Mouse (Mus musculus) heart, embryonic 16.5 days (tissue): ENCODE data around the gene Ppp1r14a. TPM values are rescaled to one million over a fixed set of nuclear protein-coding genes. Genes with fewer than 3 reads are reported as not detected.

ENCODE experiments used
- ATAC-seq: fragments of 200-750 bp; cut with Nextera tagmentation; replicated peaks from 2 replicates; pipeline ENCODE4 v1.8.0; 2017; ENCODE audit warnings: moderate number of reproducible peaks; ENCODE audit not compliant: insufficient read depth, low FRiP score; ENCODE audit errors: extremely low read depth
- H3K27ac ChIP-seq: fragments of 300-500 bp; sonication (generic); 2 replicates; pipeline ENCODE4 v1.5.1; 2014; ENCODE audit warnings: mild to moderate bottlenecking, low read length, control low read depth, moderate library complexity
- H3K27me3 ChIP-seq: fragments of 300-500 bp; sonication (generic); 2 replicates; pipeline ENCODE4 v1.6.1; 2014; ENCODE audit warnings: low read length, mixed read lengths; ENCODE audit not compliant: control insufficient read depth, insufficient read depth
- H3K36me3 ChIP-seq: fragments of 300-500 bp; sonication (generic); 2 replicates; pipeline ENCODE4 v1.6.1; 2014; ENCODE audit not compliant: control insufficient read depth, insufficient read depth
- H3K4me1 ChIP-seq: fragments of 300-500 bp; sonication (generic); 2 replicates; pipeline ENCODE4 v1.6.1; 2014; ENCODE audit warnings: low read length, mixed read lengths; ENCODE audit not compliant: control insufficient read depth, insufficient read depth
- H3K4me2 ChIP-seq: fragments of 300-500 bp; sonication (generic); 2 replicates; pipeline ENCODE4 v1.6.1; 2014; ENCODE audit warnings: low read depth, mild to moderate bottlenecking, control low read depth, low read length
- H3K4me3 ChIP-seq: fragments of 300-500 bp; sonication (generic); 2 replicates; pipeline ENCODE4 v1.5.1; 2014; ENCODE audit warnings: mild to moderate bottlenecking, control low read depth, low read length
- H3K9ac ChIP-seq: fragments of 300-500 bp; sonication (generic); 2 replicates; pipeline ENCODE4 v1.6.1; 2014; ENCODE audit warnings: low read length, control low read depth
- H3K9me3 ChIP-seq: fragments of 300-500 bp; sonication (generic); replicated peaks from 2 replicates; pipeline ENCODE4 v1.6.1; 2016; ENCODE audit warnings: low read length; ENCODE audit not compliant: control insufficient read depth
- WGBS: fragments of 180-500 bp; shearing (Covaris S2); extraction: QIAGEN DNeasy Blood & Tissue Kit; methylation state at CpG from one replicate; pipeline ENCODE4 v1.1.7; 2014; 5-methylcytosine and 5-hydroxymethylcytosine counted together
- polyA plus RNA-seq: library from polyadenylated mRNA; unstranded; fragments of >200 nt; fragmentation: Nextera tagmentation; extraction: Ambion mirVana; gene quantifications from 2 replicates; pipeline ENCODE4 v1.2.1, GENCODE M21; 2015

Ppp1r14a gene
- polyA plus RNA-seq: 14.2 and 25.4 TPM in 2 replicates

GRCm38 (mm10) chr7:29288942-29289638, at the start of gene Ppp1r14a:
Ppp1r14a (plus strand) TSS chr7:29289308.
- WGBS: 1% methylated on average over 59 of the region's 59 CpGs
- peak within 1 kb of the TSS; percentile 72 for H3K4me3 ChIP-seq

DNA sequence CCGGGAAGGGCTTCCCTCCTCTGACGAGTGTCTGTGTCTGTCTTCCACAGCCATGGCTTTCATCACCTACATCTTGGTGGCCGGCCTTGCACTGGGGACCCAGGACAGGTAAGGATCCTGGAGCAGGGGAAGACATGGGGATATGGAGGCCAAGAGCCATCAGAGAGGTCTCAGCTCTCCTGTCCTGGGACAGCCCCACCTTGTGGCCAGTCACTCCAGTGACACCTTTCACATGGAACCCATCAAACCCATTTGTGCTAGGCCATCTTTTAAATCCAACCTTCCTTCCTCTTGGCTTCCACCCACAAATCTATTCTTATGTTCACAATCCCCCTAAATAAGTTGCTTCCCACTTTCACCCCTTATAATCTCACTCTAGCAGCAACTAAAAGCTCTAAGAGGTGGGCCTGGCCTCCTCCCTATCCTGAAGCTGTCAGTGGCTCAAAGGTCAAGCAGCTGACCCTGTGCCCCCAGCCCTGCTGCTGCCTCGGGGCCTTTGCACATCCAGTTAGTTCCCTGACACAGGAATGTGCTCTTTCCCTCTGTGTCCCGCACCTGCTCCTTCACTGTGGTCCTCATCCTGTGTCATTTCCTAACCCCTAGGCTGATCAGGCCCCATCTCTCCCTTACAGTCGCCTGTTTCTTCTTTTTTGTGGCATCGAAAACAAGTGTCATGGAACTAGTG, 44.2 kb upstream of the Ppp1r14a start:
- Histone ChIP-seq H3K4me3 (no peak overlapping the region), H3K4me2 (no peak overlapping the region), H3K27me3 (no peaks in the 10 kb centered on the region), H3K4me1 (peaks cover 9% of the 10 kb centered on the region), H3K36me3 (peaks cover 16% of the 10 kb centered on the region), H3K9me3 (no peaks in the 10 kb centered on the region), H3K9ac (no peak overlapping the region), H3K27ac (no peak overlapping the region)
- 78% methylated on average over 7 of the region's 7 CpGs for WGBS
- no peak for ATAC-seq

More at GRCm38 (mm10) chr7:29288942-29289638, at the start of gene Ppp1r14a:
- Histone ChIP-seq H3K4me1 (peaks cover 19% of the 10 kb centered on the region), H3K4me2 (peak within 1 kb of the TSS; percentile 92), H3K9me3 (no peaks in the 10 kb centered on the region), H3K36me3 (no peaks in the 10 kb centered on the region), H3K27ac (peak within 1 kb of the TSS; percentile 68), H3K9ac (peak within 1 kb of the TSS; percentile 78), H3K27me3 (peaks cover 5% of the 10 kb centered on the region; the same call in 1 of the 2 replicates)
- peak; percentile 46 for ATAC-seq

- peaks cover 16% of the 10 kb centered on the region for H3K36me3 ChIP-seq
- H3K27ac ChIP-seq: no peak overlapping the region
- H3K4me2 ChIP-seq: no peak overlapping the region
- no peak for ATAC-seq
- H3K9ac ChIP-seq: no peak overlapping the region
- 70% methylated on average over 5 of the region's 5 CpGs for WGBS
- no peaks in the 10 kb centered on the region for H3K9me3 ChIP-seq
- H3K27me3 ChIP-seq: no peaks in the 10 kb centered on the region
- H3K4me3 ChIP-seq: no peak overlapping the region
- peaks cover 9% of the 10 kb centered on the region for H3K4me1 ChIP-seq
These were observed 43.1 kb upstream of the Ppp1r14a start for GRCm38 (mm10) chr7:29246015-29246414.

- whole genome bisulfite sequencing: 82% methylated on average over 21 of the region's 21 CpGs
These were observed 42.3 kb upstream of the Ppp1r14a start for GRCm38 (mm10) chr7:29246619-29247313.

DNA sequence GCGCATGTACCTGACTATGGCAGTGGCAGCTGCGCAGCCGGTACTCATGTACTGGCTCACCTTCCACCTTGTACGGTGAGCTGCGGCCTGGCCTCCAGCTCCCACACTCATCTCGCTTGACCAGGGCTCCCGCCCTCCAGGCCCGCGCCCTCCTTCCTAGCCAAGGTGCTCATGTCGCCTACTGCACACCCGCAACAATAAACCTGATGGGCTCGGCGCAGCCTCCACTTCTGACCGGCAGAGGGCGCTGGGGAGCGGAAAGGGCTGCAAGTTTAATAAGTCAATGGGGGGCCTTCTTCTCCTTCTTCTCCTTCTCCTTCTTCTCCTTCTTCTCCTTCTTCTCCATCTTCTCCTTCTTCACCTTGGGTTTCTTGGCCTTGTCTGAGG, 41.8 kb upstream of the Ppp1r14a start:
- Histone ChIP-seq H3K4me2 (peak overlapping the region; percentile 85), H3K27me3 (no peaks in the 10 kb centered on the region), H3K9me3 (no peaks in the 10 kb centered on the region), H3K36me3 (peaks cover 16% of the 10 kb centered on the region), H3K27ac (no peak overlapping the region), H3K4me1 (peaks cover 9% of the 10 kb centered on the region), H3K4me3 (peak overlapping the region; percentile 49), H3K9ac (peak overlapping the region; percentile 70)
- no peak for ATAC-seq
- 27% methylated on average over 16 of the region's 16 CpGs for WGBS

More at GRCm38 (mm10) chr7:29246619-29247313, 42.3 kb upstream of the Ppp1r14a start:
- Histone ChIP-seq H3K9ac (no peak overlapping the region), H3K27me3 (no peaks in the 10 kb centered on the region), H3K36me3 (peaks cover 16% of the 10 kb centered on the region), H3K27ac (no peak overlapping the region), H3K4me1 (peaks cover 9% of the 10 kb centered on the region), H3K9me3 (no peaks in the 10 kb centered on the region), H3K4me3 (no peak overlapping the region), H3K4me2 (no peak overlapping the region)
- no peak for ATAC-seq

- 16% methylated on average over 19 of the region's 19 CpGs for WGBS
- H3K4me3 ChIP-seq: peak overlapping the region; percentile 49
- peak overlapping the region; percentile 70 for H3K9ac ChIP-seq
- ATAC-seq: peak; percentile 4; the same call in 1 of the 2 replicates
- peak overlapping the region; percentile 85 for H3K4me2 ChIP-seq
- H3K36me3 ChIP-seq: peaks cover 16% of the 10 kb centered on the region
- peaks cover 9% of the 10 kb centered on the region for H3K4me1 ChIP-seq
- H3K9me3 ChIP-seq: no peaks in the 10 kb centered on the region
- 0 out of 2 replicates have a peak overlapping the region, but pooled peaks have one; percentile 17 for H3K27ac ChIP-seq
- no peaks in the 10 kb centered on the region for H3K27me3 ChIP-seq
These were observed 41.4 kb upstream of the Ppp1r14a start for GRCm38 (mm10) chr7:29247706-29248105.

- Histone ChIP-seq H3K4me2 (peak within 1 kb of the TSS; percentile 85), H3K9me3 (no peaks in the 10 kb centered on the region), H3K4me3 (peak within 1 kb of the TSS; percentile 49), H3K4me1 (peaks cover 9% of the 10 kb centered on the region), H3K9ac (peak within 1 kb of the TSS; percentile 70), H3K27me3 (no peaks in the 10 kb centered on the region), H3K36me3 (peaks cover 16% of the 10 kb centered on the region), H3K27ac (peak within 1 kb of the TSS; percentile 17; the same call in 1 of the 2 replicates)
- ATAC-seq: peak; percentile 14; the same call in 1 of the 2 replicates
- WGBS: 10% methylated on average over 20 of the region's 20 CpGs
These were observed 40.8 kb upstream of the Ppp1r14a start, which contains the start of gene 2200002D01Rik for GRCm38 (mm10) chr7:29248261-29248841. 2200002D01Rik (minus strand) TSS chr7:29248466.

DNA sequence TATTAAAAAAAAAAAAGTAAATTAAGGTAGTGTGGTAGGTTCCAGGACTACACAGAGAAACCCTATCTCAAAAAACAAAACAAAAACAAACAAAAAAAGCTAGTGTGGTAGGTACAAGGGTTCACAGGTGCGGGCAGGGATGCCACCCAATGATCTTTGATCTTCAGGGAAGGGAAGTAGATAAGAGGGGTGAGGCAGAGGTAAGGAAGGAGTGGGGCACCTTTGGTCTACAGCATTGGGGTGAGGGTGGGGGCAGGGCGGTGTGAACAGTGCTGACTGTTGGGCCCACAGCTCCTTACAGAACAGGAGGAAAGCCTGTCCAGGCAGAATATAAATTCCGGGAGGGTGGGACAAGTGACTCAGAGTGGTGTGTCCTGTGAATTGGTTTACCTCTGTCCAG, 37.9 kb upstream of the Ppp1r14a start:
- Histone ChIP-seq H3K36me3 (peaks cover 1% of the 10 kb centered on the region; the same call in 1 of the 2 replicates), H3K4me2 (no peak overlapping the region), H3K4me3 (no peak overlapping the region), H3K27me3 (no peaks in the 10 kb centered on the region), H3K4me1 (peaks cover 9% of the 10 kb centered on the region), H3K27ac (no peak overlapping the region), H3K9me3 (no peaks in the 10 kb centered on the region), H3K9ac (no peak overlapping the region)
- WGBS: 68% methylated on average over 3 of the region's 3 CpGs
- no peak for ATAC-seq
